Mouse (Mus musculus) MEL (cell line): ENCODE measurements at regions not wholly inside any gene's neighbourhood (a gene's known extent, or its start where the extent isn't known, plus 50 kb on each side); places are given as distances from the start of the nearest gene placed in this dataset.
"Not testable (repeated sequence)": the region's sequence is repeated elsewhere in the genome, so short reads cannot be mapped to it uniquely, and the experiment has no call there.

ENCODE experiments used
- DNase-seq: peaks from one replicate; pipeline ENCODE4 v3.0.0; 2011; ENCODE audit warnings: low read depth, low spot score
- H3K27ac ChIP-seq: 2 replicates; pipeline ENCODE4 v1.5.1; 2012; ENCODE audit warnings: low read depth, mild to moderate bottlenecking, control low read depth, low read length, moderate library complexity; ENCODE audit not compliant: control insufficient read depth
- H3K27me3 ChIP-seq, 2 experiments: fragments of 150-350 bp in 1 of 2; sonication (generic) in 1 of 2; 2 replicates each; pipeline ENCODE4 v1.6.1; 2012; ENCODE audit warnings: low read length in 2 of 2, mild to moderate bottlenecking in 2 of 2, improper control_type of control experiment in 1 of 2, moderate library complexity in 1 of 2; ENCODE audit not compliant: insufficient read depth in 2 of 2, control insufficient read depth in 1 of 2
- H3K36me3 ChIP-seq, 2 experiments: 2 replicates each; pipeline ENCODE4 v1.6.1; 2012 to 2014; ENCODE audit warnings: low read length in 2 of 2, improper control_type of control experiment in 1 of 2, inconsistent platforms in 1 of 2, mild to moderate bottlenecking in 1 of 2; ENCODE audit not compliant: insufficient read depth in 2 of 2, control insufficient read depth in 1 of 2
- H3K4me1 ChIP-seq, 2 experiments: fragments of 150-350 bp in 1 of 2; sonication (generic) in 1 of 2; 2 replicates each; pipeline ENCODE4 v1.6.1; 2012; ENCODE audit warnings: low read length in 2 of 2, improper control_type of control experiment in 1 of 2, mild to moderate bottlenecking in 1 of 2; ENCODE audit not compliant: insufficient read depth in 2 of 2, control insufficient read depth in 1 of 2
- H3K4me3 ChIP-seq, 2 experiments: fragments of 150-350 bp in 1 of 2; sonication (generic) in 1 of 2; 2 replicates each; pipeline ENCODE4 v1.5.1; 2012; ENCODE audit warnings: low read depth in 2 of 2, low read length in 2 of 2, mild to moderate bottlenecking in 2 of 2, moderate library complexity in 2 of 2, control low read depth in 1 of 2, improper control_type of control experiment in 1 of 2; ENCODE audit not compliant: control insufficient read depth in 1 of 2, insufficient read depth in 1 of 2
- H3K79me2 ChIP-seq: 2 replicates; pipeline ENCODE4 v1.6.1; 2012; ENCODE audit warnings: mild to moderate bottlenecking, low read length, moderate library complexity; ENCODE audit not compliant: control insufficient read depth, poor library complexity, insufficient read depth
- H3K9ac ChIP-seq: 2 replicates; pipeline ENCODE4 v1.6.1; 2012; ENCODE audit warnings: low read depth, mild to moderate bottlenecking, control low read depth, low read length, moderate library complexity; ENCODE audit not compliant: control insufficient read depth, poor library complexity, severe bottlenecking
- H3K9me3 ChIP-seq: fragments of 150-350 bp; sonication (generic); replicated peaks from 2 replicates; pipeline ENCODE4 v1.6.1; 2012; ENCODE audit warnings: mild to moderate bottlenecking, low read length, improper control_type of control experiment, moderate library complexity; ENCODE audit not compliant: insufficient read depth
- CTCF ChIP-seq, 3 experiments: IDR thresholded peaks in 2 of 3; conservative IDR thresholded peaks in 1 of 3; 2 replicates each; pipeline ENCODE4 v1.5.1; 2011 to 2012; ENCODE audit warnings: low read length in 3 of 3, low read depth in 2 of 3, mild to moderate bottlenecking in 2 of 3, improper control_type of control experiment in 1 of 3, inconsistent platforms in 1 of 3, mixed read lengths in 1 of 3, moderate library complexity in 1 of 3; ENCODE audit not compliant: control insufficient read depth in 1 of 3, insufficient read depth in 1 of 3, poor library complexity in 1 of 3, severe bottlenecking in 1 of 3
- ELF1 ChIP-seq: IDR thresholded peaks from 2 replicates; pipeline ENCODE4 v1.6.1; 2014; ENCODE audit warnings: low read depth, mild to moderate bottlenecking, inconsistent platforms, low read length, improper control_type of control experiment, moderate library complexity
- EP300 ChIP-seq, 2 experiments: IDR thresholded peaks; 2 replicates each; pipeline ENCODE4 v1.6.1; 2011; ENCODE audit warnings: improper control_type of control experiment in 2 of 2, low read length in 2 of 2, low read depth in 1 of 2, mild to moderate bottlenecking in 1 of 2
- ETS1 ChIP-seq: IDR thresholded peaks from 2 replicates; pipeline ENCODE4 v1.6.1; 2012; ENCODE audit warnings: low read depth, mild to moderate bottlenecking, inconsistent platforms, low read length, improper control_type of control experiment, moderate library complexity
- JUND ChIP-seq: IDR thresholded peaks from 2 replicates; pipeline ENCODE4 v1.6.1; 2011; ENCODE audit warnings: low read depth, mild to moderate bottlenecking, improper control_type of control experiment, low read length
- MAZ ChIP-seq: IDR thresholded peaks from 2 replicates; pipeline ENCODE4 v1.6.1; 2012; ENCODE audit warnings: low read depth, mild to moderate bottlenecking, inconsistent platforms, low read length, improper control_type of control experiment
- MEF2A ChIP-seq: IDR thresholded peaks from 2 replicates; pipeline ENCODE4 v1.6.1; 2014; ENCODE audit warnings: low read depth, mild to moderate bottlenecking, inconsistent platforms, low read length, improper control_type of control experiment; ENCODE audit not compliant: poor library complexity, insufficient replicate concordance, severe bottlenecking; ENCODE audit errors: extremely low read depth
- MXI1 ChIP-seq: IDR thresholded peaks from 2 replicates; pipeline ENCODE4 v1.6.1; 2011; ENCODE audit warnings: mild to moderate bottlenecking, low read depth, low read length, improper control_type of control experiment
- NRF1 ChIP-seq: IDR thresholded peaks from 2 replicates; pipeline ENCODE4 v1.6.1; 2014; ENCODE audit warnings: low read depth, mild to moderate bottlenecking, inconsistent platforms, low read length, improper control_type of control experiment, moderate library complexity; ENCODE audit not compliant: poor library complexity, insufficient read depth, severe bottlenecking
- RCOR1 ChIP-seq: IDR thresholded peaks from 2 replicates; pipeline ENCODE4 v1.6.1; 2012; ENCODE audit warnings: low read depth, mild to moderate bottlenecking, inconsistent platforms, low read length, improper control_type of control experiment
- SMC3 ChIP-seq: IDR thresholded peaks from 2 replicates; pipeline ENCODE4 v1.6.1; 2011; ENCODE audit warnings: low read depth, low read length, improper control_type of control experiment

DNA sequence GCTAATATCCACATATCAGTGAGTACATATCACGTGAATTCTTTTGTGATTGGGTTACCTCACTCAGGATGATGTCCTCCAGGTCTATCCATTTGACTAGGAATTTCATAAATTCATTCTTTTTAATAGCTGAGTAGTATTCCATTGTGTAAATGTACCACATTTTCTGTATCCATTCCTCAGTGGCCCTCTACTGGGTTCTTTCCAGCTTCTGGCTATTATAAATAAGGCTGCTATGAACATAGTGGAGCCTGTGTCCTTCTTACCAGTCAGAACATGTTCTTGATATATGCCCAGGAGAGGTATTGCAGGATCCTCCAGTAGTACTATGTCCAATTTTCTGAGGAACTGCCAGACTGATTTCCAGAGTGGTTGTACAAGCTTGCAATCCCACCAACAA lies 884.0 kb upstream of the Lrrc4c start:
- not testable (repeated sequence) for DNase-seq

DNA sequence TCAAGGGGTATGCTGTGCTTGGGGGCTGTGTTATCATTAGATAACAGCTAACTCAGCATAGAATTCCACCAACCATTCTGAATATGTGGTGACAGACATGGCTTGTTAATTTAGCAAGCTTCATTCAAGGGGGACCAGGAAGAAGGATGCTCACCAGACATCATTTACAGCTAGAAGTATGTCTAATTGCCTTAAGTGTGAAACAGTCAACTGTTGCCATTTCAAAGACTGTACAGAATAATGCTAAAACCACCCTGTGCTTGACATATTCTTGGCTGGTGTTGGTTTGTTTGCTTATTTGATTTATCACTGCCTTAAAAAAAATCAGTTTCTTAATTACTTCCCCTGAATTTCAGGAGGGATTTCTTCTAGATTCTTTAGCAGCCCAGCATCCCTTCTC lies 877.0 kb upstream of the Lrrc4c start:
- Histone ChIP-seq H3K27ac (no peak overlapping the region), H3K27me3 (no peaks in the 10 kb centered on the region), H3K4me1 (no peaks in the 10 kb centered on the region), H3K36me3 (no peaks in the 10 kb centered on the region), H3K9me3 (no peaks in the 10 kb centered on the region), H3K4me3 (no peak overlapping the region), H3K79me2 (no peaks in the 10 kb centered on the region), H3K9ac (no peak overlapping the region)
- no peak for TF ChIP-seq MEF2A
- DNase-seq, result no peak

More for the DNA sequence above, 884.0 kb upstream of the Lrrc4c start:
- H3K27me3 ChIP-seq, H3K4me1 ChIP-seq, H3K79me2 ChIP-seq, H3K27ac ChIP-seq, H3K4me3 ChIP-seq, H3K9ac ChIP-seq, H3K9me3 ChIP-seq, H3K36me3 ChIP-seq: not testable (repeated sequence)

DNA sequence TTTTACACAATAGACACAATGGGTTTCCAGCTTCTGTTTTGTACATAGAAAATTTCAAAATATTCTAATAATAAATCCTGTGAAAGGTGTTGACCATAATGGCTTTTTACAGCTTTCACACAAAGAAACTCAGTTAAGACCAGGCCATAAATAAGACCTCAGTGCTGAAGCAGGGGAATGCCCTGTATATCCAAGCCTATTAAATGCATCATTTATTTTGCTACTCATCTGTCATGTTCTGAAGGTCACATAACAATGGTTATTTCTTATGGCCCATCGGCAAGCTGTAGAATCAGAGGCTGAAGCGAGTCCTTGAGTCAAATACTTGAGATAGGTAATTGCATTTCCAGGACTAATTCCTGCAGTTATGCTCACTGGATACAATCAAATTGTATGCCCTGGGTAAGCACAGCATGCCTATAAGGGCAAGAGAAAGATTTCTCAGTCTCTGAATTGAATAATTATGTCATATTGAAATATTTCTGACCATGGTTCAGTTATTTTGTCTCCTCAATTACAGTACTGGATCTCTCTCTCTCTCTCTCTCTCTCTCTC lies 874.6 kb upstream of the Lrrc4c start:
- Histone ChIP-seq H3K27me3 (no peaks in the 10 kb centered on the region), H3K9me3 (no peaks in the 10 kb centered on the region), H3K4me3 (no peak overlapping the region), H3K79me2 (no peaks in the 10 kb centered on the region), H3K4me1 (no peaks in the 10 kb centered on the region), H3K27ac (no peak overlapping the region), H3K36me3 (no peaks in the 10 kb centered on the region), H3K9ac (no peak overlapping the region)
- DNase-seq, result no peak
- TF ChIP-seq CTCF (IDR thresholded peaks at IDR 0.05 in 2 of 3, conservative IDR thresholded peaks at IDR 0.05 in 1 of 3; ENCODE audit: control insufficient read depth in 1 of 3, insufficient read depth in 1 of 3, low read depth in 2 of 3, low read length in 3 of 3, poor library complexity in 1 of 3, severe bottlenecking in 1 of 3) (no peak), SMC3 (no peak), NRF1 (no peak), ETS1 (no peak), MXI1 (no peak)

DNA sequence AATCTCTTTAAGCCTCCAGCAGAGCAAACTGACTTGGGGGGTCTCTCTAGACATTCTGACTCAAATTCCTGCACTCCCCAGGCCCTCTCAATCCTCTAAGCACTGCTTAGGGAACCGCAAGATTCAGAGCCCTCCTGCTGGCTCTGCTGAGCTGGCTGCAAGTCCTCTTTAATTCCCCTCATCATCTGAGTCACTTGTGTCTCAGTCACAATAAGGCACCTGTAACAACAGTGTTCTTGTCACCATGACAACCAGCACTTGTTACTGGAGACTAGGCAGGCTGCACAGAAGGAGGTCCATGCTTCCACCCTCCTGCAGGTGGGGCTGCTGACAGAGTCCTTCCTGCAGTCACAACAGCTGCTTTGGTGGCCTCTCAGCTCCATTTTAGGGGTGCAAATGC lies 869.1 kb upstream of the Lrrc4c start:
- Histone ChIP-seq H3K4me3 (no peak overlapping the region), H3K27me3 (no peaks in the 10 kb centered on the region), H3K36me3 (no peaks in the 10 kb centered on the region), H3K79me2 (no peaks in the 10 kb centered on the region), H3K9ac (no peak overlapping the region), H3K4me1 (no peaks in the 10 kb centered on the region), H3K9me3 (no peaks in the 10 kb centered on the region), H3K27ac (no peak overlapping the region)
- no peak for DNase-seq
- TF ChIP-seq EP300 (IDR thresholded peaks at IDR 0.05; ENCODE audit: low read depth in 1 of 2, low read length in 2 of 2) (no peak), JUND (no peak), ELF1 (no peak), RCOR1 (no peak), MAZ (no peak), MXI1 (no peak)
